Mouse (Mus musculus): ENCODE measurements at regions not wholly inside any gene's neighbourhood (a gene's known extent, or its start where the extent isn't known, plus 50 kb on each side); places are given as distances from the start of the nearest gene placed in this dataset.

DNA sequence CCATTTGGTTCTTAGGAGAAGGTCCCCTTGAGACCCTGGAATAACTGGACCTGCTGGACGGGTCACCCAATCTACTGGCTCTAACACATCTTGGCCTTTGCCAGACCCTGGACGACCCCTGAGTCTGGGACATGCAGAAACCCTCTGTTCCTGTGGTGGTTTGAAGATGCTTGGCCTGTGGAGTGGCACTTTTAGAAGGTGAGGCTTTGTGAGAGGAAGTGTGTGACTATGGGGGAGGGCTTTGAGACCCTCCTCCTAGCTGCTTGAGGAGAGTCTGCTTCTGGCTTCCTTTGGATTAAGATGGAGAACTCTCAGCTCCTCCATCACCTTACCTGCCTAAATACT, 84.9 kb downstream of the Tmem17 start:
- no peak for TF ChIP-seq EP300 (IDR thresholded peaks at IDR 0.05; ENCODE audit: low read depth)
- no peak for TF ChIP-seq CTCF (IDR thresholded peaks at IDR 0.05; ENCODE audit: low read depth)
